Mouse (Mus musculus): ENCODE results near the gene Nadk2. TPM values are rescaled to one million over a fixed set of nuclear protein-coding genes. Genes with fewer than 3 reads are reported as not detected.

Gene Nadk2
- polyA plus RNA-seq, 1 experiment from 2014 or later, result 13.7 TPM

DNA sequence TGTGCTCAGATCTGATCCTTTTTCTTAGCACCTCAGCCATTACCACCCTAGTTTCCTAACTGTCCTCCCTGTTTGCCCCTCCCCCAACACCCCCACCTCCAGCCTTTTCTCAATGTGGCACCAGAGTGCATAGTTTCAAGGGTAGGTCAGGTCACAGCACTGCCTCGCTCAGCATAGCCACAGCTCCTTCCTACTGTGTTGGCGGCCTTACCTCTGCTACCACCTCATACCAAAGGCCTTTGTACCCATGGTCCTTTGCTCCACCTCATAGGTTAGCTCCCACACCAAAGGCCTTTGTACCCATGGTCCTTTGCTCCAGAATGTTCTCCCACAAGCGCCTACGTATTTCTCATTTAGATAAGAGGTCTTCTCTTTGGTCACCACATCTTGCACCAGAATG, 47.8 kb downstream of the Nadk2 start:
- TF ChIP-seq CTCF (IDR thresholded peaks at IDR 0.05; ENCODE audit: low read depth) (no peak), EP300 (optimal IDR thresholded peaks at IDR 0.05) (no peak)
- ATAC-seq (ENCODE audit: low FRiP score, low TSS enrichment), result 0 out of 2 replicates have a peak, but pooled peaks have one; percentile 27

GRCm38 (mm10) chr15:9120081-9120480, 49.0 kb downstream of the Nadk2 start:
- peaks cover 8% of the 10 kb centered on the region for H3K36me3 ChIP-seq (ENCODE audit: control insufficient read depth, insufficient read depth, low read length)
- ATAC-seq (ENCODE audit: low FRiP score, low TSS enrichment), result 0 out of 2 replicates have a peak, but pooled peaks have one; percentile 41

More for the DNA sequence above, 47.8 kb downstream of the Nadk2 start:
- no peak for DNase-seq (ENCODE audit: low spot score)
- 87% methylated on average over 4 of the region's 4 CpGs for WGBS
- Histone ChIP-seq H3K9me3 (ENCODE audit: control insufficient read depth, low read length) (no peaks in the 10 kb centered on the region), H3K36me3 (ENCODE audit: control insufficient read depth, insufficient read depth, low read length) (peaks cover 8% of the 10 kb centered on the region), H3K4me2 (replicated peaks; ENCODE audit: low read depth) (no peak overlapping the region), H3K9ac (ENCODE audit: low read length) (no peak overlapping the region), H3K4me1 (replicated peaks; ENCODE audit: control insufficient read depth, insufficient read depth) (no peaks in the 10 kb centered on the region), H3K27ac (replicated peaks) (no peak overlapping the region), H3K4me3 (ENCODE audit: low read depth, low read length) (no peak overlapping the region), H3K27me3 (ENCODE audit: control insufficient read depth, insufficient read depth, low read length) (no peaks in the 10 kb centered on the region)

GRCm38 (mm10) chr15:9122989-9123388, 51.9 kb downstream of the Nadk2 start:
- no peak for TF ChIP-seq EP300 (optimal IDR thresholded peaks at IDR 0.05)
- TF ChIP-seq CTCF (IDR thresholded peaks at IDR 0.05; ENCODE audit: low read depth), result no peak
- Histone ChIP-seq H3K4me1 (replicated peaks; ENCODE audit: control insufficient read depth, insufficient read depth) (no peaks in the 10 kb centered on the region), H3K27ac (replicated peaks) (no peak overlapping the region), H3K4me3 (ENCODE audit: low read depth, low read length) (no peak overlapping the region), H3K9me3 (ENCODE audit: control insufficient read depth, low read length) (no peaks in the 10 kb centered on the region), H3K9ac (ENCODE audit: low read length) (no peak overlapping the region), H3K36me3 (ENCODE audit: control insufficient read depth, insufficient read depth, low read length) (peaks cover 2% of the 10 kb centered on the region; the same call in 1 of the 2 replicates), H3K4me2 (replicated peaks; ENCODE audit: low read depth) (no peak overlapping the region), H3K27me3 (ENCODE audit: control insufficient read depth, insufficient read depth, low read length) (no peaks in the 10 kb centered on the region)
- 84% methylated on average over 4 of the region's 4 CpGs for WGBS
- no peak for ATAC-seq (ENCODE audit: low FRiP score, low TSS enrichment)
- no peak for DNase-seq (ENCODE audit: low spot score)

More at GRCm38 (mm10) chr15:9120081-9120480, 49.0 kb downstream of the Nadk2 start:
- Histone ChIP-seq H3K27ac (replicated peaks) (no peak overlapping the region), H3K9me3 (ENCODE audit: control insufficient read depth, low read length) (no peaks in the 10 kb centered on the region), H3K4me2 (replicated peaks; ENCODE audit: low read depth) (no peak overlapping the region), H3K4me3 (ENCODE audit: low read depth, low read length) (no peak overlapping the region), H3K27me3 (ENCODE audit: control insufficient read depth, insufficient read depth, low read length) (no peaks in the 10 kb centered on the region), H3K4me1 (replicated peaks; ENCODE audit: control insufficient read depth, insufficient read depth) (no peaks in the 10 kb centered on the region), H3K9ac (ENCODE audit: low read length) (no peak overlapping the region)
- WGBS, result 96% methylated on average over 2 of the region's 2 CpGs
- TF ChIP-seq CTCF (IDR thresholded peaks at IDR 0.05; ENCODE audit: low read depth), result peak; percentile 99
- TF ChIP-seq EP300 (optimal IDR thresholded peaks at IDR 0.05), result no peak
- peak; percentile 44 for DNase-seq (ENCODE audit: low spot score)

GRCm38 (mm10) chr15:9124856-9125255, 53.8 kb downstream of the Nadk2 start:
- Histone ChIP-seq H3K4me1 (replicated peaks; ENCODE audit: control insufficient read depth, insufficient read depth) (no peaks in the 10 kb centered on the region), H3K27me3 (ENCODE audit: control insufficient read depth, insufficient read depth, low read length) (no peaks in the 10 kb centered on the region), H3K9me3 (ENCODE audit: control insufficient read depth, low read length) (no peaks in the 10 kb centered on the region), H3K4me2 (replicated peaks; ENCODE audit: low read depth) (no peak overlapping the region), H3K9ac (ENCODE audit: low read length) (no peak overlapping the region), H3K27ac (replicated peaks) (peak overlapping the region; percentile 53; the same call in 1 of the 2 replicates), H3K4me3 (ENCODE audit: low read depth, low read length) (no peak overlapping the region), H3K36me3 (ENCODE audit: control insufficient read depth, insufficient read depth, low read length) (no peaks in the 10 kb centered on the region; the same call in 1 of the 2 replicates)
- TF ChIP-seq EP300 (optimal IDR thresholded peaks at IDR 0.05), result no peak
- no peak for TF ChIP-seq CTCF (IDR thresholded peaks at IDR 0.05; ENCODE audit: low read depth)
- DNase-seq (ENCODE audit: low spot score), result no peak
- 91% methylated on average over 21 of the region's 21 CpGs for WGBS
- no peak for ATAC-seq (ENCODE audit: low FRiP score, low TSS enrichment)

GRCm38 (mm10) chr15:9127051-9127791, 56.2 kb downstream of the Nadk2 start:
- H3K9me3 ChIP-seq (ENCODE audit: control insufficient read depth, low read length), result no peaks in the 10 kb centered on the region
- peak; percentile 49 for DNase-seq (ENCODE audit: low spot score)
- WGBS, result 80% methylated on average over 7 of the region's 7 CpGs
- H3K36me3 ChIP-seq (ENCODE audit: control insufficient read depth, insufficient read depth, low read length), result no peaks in the 10 kb centered on the region; the same call in 1 of the 2 replicates
- no peaks in the 10 kb centered on the region for H3K4me1 ChIP-seq (replicated peaks; ENCODE audit: control insufficient read depth, insufficient read depth)
- no peaks in the 10 kb centered on the region for H3K27me3 ChIP-seq (ENCODE audit: control insufficient read depth, insufficient read depth, low read length)
- no peak overlapping the region for H3K4me2 ChIP-seq (replicated peaks; ENCODE audit: low read depth)
- TF ChIP-seq EP300 (optimal IDR thresholded peaks at IDR 0.05) (peak; percentile 57), CTCF (IDR thresholded peaks at IDR 0.05; ENCODE audit: low read depth) (no peak)
- no peak overlapping the region for H3K9ac ChIP-seq (ENCODE audit: low read length)
- H3K27ac ChIP-seq (replicated peaks), result peak overlapping the region; percentile 81
- no peak overlapping the region for H3K4me3 ChIP-seq (ENCODE audit: low read depth, low read length)
- peak; percentile 93 for ATAC-seq (ENCODE audit: low FRiP score, low TSS enrichment)
